20 mouse cellular contexts compared by ENCODE assay signal in genomic region chr12:36146230-36147011, GRCm38 (mm10). TPM values are rescaled to one million over a fixed set of nuclear protein-coding genes. Genes with fewer than 3 reads are reported as not detected.
DNase-seq lines count a peak whose midpoint lies in the region; ATAC-seq and TF ChIP-seq lines count a peak whose summit lies in the region.
"Had no signal": no experiment of that assay in that cellular context is flagged by ENCODE, and none has a peak within 500 bp of the region (broad histone marks: within the 10 kb centered on the region; RNA-seq: fewer than 3 reads in every experiment).

No protein-coding gene starts in this region.

- no peak overlapping the region for H3K4me3 ChIP-seq in layer of hippocampus, adult 2 months
- H3K4me3 ChIP-seq in MEL (ENCODE audit: control insufficient read depth in 1 of 2, insufficient read depth in 1 of 2, low read depth in 2 of 2, low read length in 2 of 2) = no peak overlapping the region
- H3K4me3 ChIP-seq: forebrain, embryonic 15.5 days; liver, embryonic 12.5 days; midbrain, embryonic 12.5 days had no signal

- no peak for TF ChIP-seq POLR2A in MEL (IDR thresholded peaks at IDR 0.05; ENCODE audit: control insufficient read depth in 1 of 2, insufficient read depth in 1 of 2, low read depth in 1 of 2, low read length in 2 of 2, poor library complexity in 1 of 2)

- H3K36me3 ChIP-seq in MEL (ENCODE audit: control insufficient read depth in 1 of 2, insufficient read depth in 2 of 2, low read length in 2 of 2) = peaks cover 3 to 5% of the 10 kb centered on the region in 2 experiments
- H3K36me3 ChIP-seq: forebrain, embryonic 15.5 days had no signal

- no peak for DNase-seq in layer of hippocampus, adult 2 months (ENCODE audit: low spot score in 2 of 2)
- no peak for DNase-seq in layer of hippocampus, adult 18-20 months (ENCODE audit: low spot score in 2 of 2)
- DNase-seq in CD4-positive, CD25-positive, alpha-beta regulatory T cell, adult 2 months (ENCODE audit: low read depth, low spot score) = peak; percentile 35
- peak; percentile 43 for DNase-seq in MEL (ENCODE audit: low read depth, low spot score)
- DNase-seq in cerebellum, postnatal 10 days = no peak
- no peak for DNase-seq in heart, adult 18-20 months
- DNase-seq: adrenal gland, postnatal 25 days; cerebellum, adult 9-11 months; embryo, embryonic 11 days; gastrocnemius, postnatal 10 days; heart, postnatal 36 days; kidney, postnatal 10 days; lung, postnatal 36 days; right cerebral cortex, postnatal 25 days; thymus, adult 18-20 months had no signal

- no peak for TF ChIP-seq EP300 in MEL (IDR thresholded peaks at IDR 0.05; ENCODE audit: low read depth in 1 of 2, low read length in 2 of 2)

- H3K4me1 ChIP-seq in MEL (ENCODE audit: control insufficient read depth in 1 of 2, insufficient read depth in 2 of 2, low read length in 2 of 2) = no peaks in the 10 kb centered on the region; a peak in 1 of 4 replicates
- H3K4me1 ChIP-seq: midbrain, embryonic 12.5 days had no signal

- no peak overlapping the region for H3K27ac ChIP-seq in layer of hippocampus, adult 2 months
- H3K27ac ChIP-seq in MEL (ENCODE audit: control insufficient read depth, low read depth, low read length) = no peak overlapping the region
- H3K27ac ChIP-seq: forebrain, embryonic 15.5 days; liver, embryonic 12.5 days; midbrain, embryonic 12.5 days had no signal

- peak; percentile 3; the same call in 1 of the 2 replicates for TF ChIP-seq RAD21 in MEL (IDR thresholded peaks at IDR 0.05; ENCODE audit: low read depth, low read length)

- no peak overlapping the region for H3K9ac ChIP-seq in MEL (ENCODE audit: control insufficient read depth, low read depth, low read length, poor library complexity, severe bottlenecking)
- H3K9ac ChIP-seq: forebrain, embryonic 15.5 days; liver, embryonic 12.5 days; midbrain, embryonic 12.5 days had no signal

- no peaks in the 10 kb centered on the region for H3K27me3 ChIP-seq in MEL (ENCODE audit: control insufficient read depth in 1 of 2, insufficient read depth in 2 of 2, low read length in 2 of 2)
- H3K27me3 ChIP-seq: CH12.LX; forebrain, embryonic 15.5 days; liver, embryonic 12.5 days; midbrain, embryonic 12.5 days had no signal

- ATAC-seq in megakaryocyte progenitor cell, adult 5-6 weeks (replicated peaks; ENCODE audit: poor library complexity) = 0 out of 2 replicates have a peak, but pooled peaks have one; percentile 30
- ATAC-seq: forebrain, embryonic 15.5 days; liver, embryonic 12.5 days had no signal

- no peaks in the 10 kb centered on the region for H3K9me3 ChIP-seq in MEL (replicated peaks; ENCODE audit: insufficient read depth, low read length)
- H3K9me3 ChIP-seq: liver, embryonic 12.5 days; midbrain, embryonic 12.5 days had no signal

- TF ChIP-seq CTCF in layer of hippocampus, adult 2 months (conservative IDR thresholded peaks at IDR 0.05) = peak; percentile 51
- peak; percentile 23 to 72 (median 24); a peak in 4 of 6 replicates for TF ChIP-seq CTCF in MEL (IDR thresholded peaks at IDR 0.05 in 2 of 3, conservative IDR thresholded peaks at IDR 0.05 in 1 of 3; ENCODE audit: control insufficient read depth in 1 of 3, insufficient read depth in 1 of 3, low read depth in 2 of 3, low read length in 3 of 3, poor library complexity in 1 of 3, severe bottlenecking in 1 of 3)

- peaks cover 49% of the 10 kb centered on the region for H3K79me2 ChIP-seq in MEL (ENCODE audit: control insufficient read depth, insufficient read depth, low read length, poor library complexity)

TF ChIP-seq in MEL, 35 proteins besides CTCF, POLR2A, EP300 and RAD21:
- TF ChIP-seq SMC3 (IDR thresholded peaks at IDR 0.05; ENCODE audit: low read depth, low read length) = peak; percentile 24; the same call in 1 of the 2 replicates
- TF ChIP-seq MXI1 (IDR thresholded peaks at IDR 0.05; ENCODE audit: low read depth, low read length) = no peak

RNA-seq across cellular contexts. Expression of gene Ankmy2, which starts 10.5 kb away (rescaled TPM):
- total RNA-seq in layer of hippocampus, adult 2 months (2021) = 10 to 100 TPM; 55.5 to 60.2 TPM
- 10 to 100 TPM; 54.3 to 55.3 TPM for total RNA-seq in layer of hippocampus, adult 18-20 months (2021)
- total RNA-seq in MEL (2012; rRNA removed) = 14.2 and 15.3 TPM in 2 replicates
- 10 to 100 TPM in 1 of 2 experiments, not detected in 1; 14.3 TPM for polyA plus RNA-seq in MEL (2012; ENCODE audit: insufficient read depth in 1 of 2, insufficient read length in 2 of 2, low read depth in 1 of 2, low replicate concordance in 2 of 2, missing spikeins in 1 of 2)
- 17.1 and 22.2 TPM in 2 replicates for total RNA-seq in megakaryocyte progenitor cell, adult 5-6 weeks (2015)
- total RNA-seq in megakaryocyte progenitor cell, adult 5-6 weeks (2017) = 22.7 and 23.3 TPM in 2 replicates
- total RNA-seq in heart, adult 18-20 months (2021) = 10 to 100 TPM; 12.7 to 14.6 TPM

RNA-seq across cellular contexts. Expression of gene Bzw2, which starts 11.5 kb away (rescaled TPM):
- total RNA-seq in layer of hippocampus, adult 2 months (2021) = 10 to 100 TPM; 57.4 to 62.5 TPM
- total RNA-seq in layer of hippocampus, adult 18-20 months (2021) = 10 to 100 TPM; 55.1 to 55.8 TPM
- 141 and 155 TPM in 2 replicates for total RNA-seq in MEL (2012; rRNA removed)
- 100 to 1,000 TPM; 157 to 170 TPM for polyA plus RNA-seq in MEL (2012; ENCODE audit: insufficient read depth in 1 of 2, insufficient read length in 2 of 2, low read depth in 1 of 2, low replicate concordance in 2 of 2, missing spikeins in 1 of 2)
- total RNA-seq in megakaryocyte progenitor cell, adult 5-6 weeks (2015) = 150 and 156 TPM in 2 replicates
- 111 and 131 TPM in 2 replicates for total RNA-seq in megakaryocyte progenitor cell, adult 5-6 weeks (2017)
- 100 to 1,000 TPM; 192 to 199 TPM for total RNA-seq in heart, adult 18-20 months (2021)

Comparison
In these comparisons a context has a peak if more than half of its experiments do, and no peak if none do; other contexts are left out.
1. DNase-seq: peak in CD4-positive, CD25-positive, alpha-beta regulatory T cell, adult 2 months (single experiment) and MEL (single experiment); none in layer of hippocampus, adult 2 months (0 of 2), layer of hippocampus, adult 18-20 months (0 of 2), cerebellum, postnatal 10 days (0 of 2) and heart, adult 18-20 months (0 of 2).